Mouse (Mus musculus): ENCODE results near the gene Abcg8.

Gene Abcg8

DNA sequence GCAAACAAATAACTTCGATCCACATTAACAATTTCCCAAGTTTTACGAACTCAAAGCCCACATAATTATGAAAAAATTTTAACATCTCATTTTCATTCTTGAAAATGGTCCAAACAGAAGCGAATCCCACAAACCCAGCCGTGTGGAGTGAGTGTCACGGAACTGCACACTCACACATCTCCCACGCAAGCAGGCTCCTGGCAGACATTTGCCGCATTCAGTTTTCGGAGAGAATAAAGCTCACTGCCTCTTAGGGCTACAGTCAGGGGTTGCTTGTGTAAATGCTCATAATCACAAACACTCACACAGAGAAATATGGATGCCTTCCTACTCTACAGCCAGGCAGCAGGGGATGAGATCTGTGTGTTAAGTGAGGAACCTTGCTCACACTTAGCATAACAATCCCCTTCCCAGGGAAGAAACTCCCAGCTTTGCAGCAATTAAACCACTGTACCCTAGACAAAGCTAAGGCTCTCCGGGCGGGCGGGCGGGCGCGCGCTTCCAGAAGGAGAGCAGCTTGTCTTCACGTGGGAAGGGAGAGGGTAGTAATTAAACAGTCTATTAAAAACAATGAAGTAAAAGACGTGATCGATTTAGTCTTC is 37.6 kb downstream of the Abcg8 start:
- no peak for DNase-seq (ENCODE audit: low read depth)

DNA sequence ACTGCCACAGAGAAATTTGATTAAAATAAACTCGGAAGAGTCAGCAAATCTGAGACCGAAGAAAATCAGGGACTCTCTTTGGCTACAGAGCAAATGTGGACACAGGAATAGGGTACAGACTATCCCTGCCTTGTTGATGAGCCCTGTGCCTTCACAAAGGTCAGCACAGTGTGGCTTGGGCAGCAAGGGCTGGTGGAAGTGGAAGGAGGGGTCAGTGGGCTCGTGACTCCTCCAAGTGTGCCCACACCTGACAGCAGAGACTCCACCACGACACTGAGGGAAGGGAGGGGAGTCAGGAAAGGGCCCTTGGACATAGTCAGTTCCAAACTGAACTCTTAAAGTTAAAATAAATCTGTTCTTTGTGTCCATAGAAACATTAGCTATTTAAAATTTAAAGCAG is 38.8 kb downstream of the Abcg8 start:
- no peak for DNase-seq (ENCODE audit: low read depth)

DNA sequence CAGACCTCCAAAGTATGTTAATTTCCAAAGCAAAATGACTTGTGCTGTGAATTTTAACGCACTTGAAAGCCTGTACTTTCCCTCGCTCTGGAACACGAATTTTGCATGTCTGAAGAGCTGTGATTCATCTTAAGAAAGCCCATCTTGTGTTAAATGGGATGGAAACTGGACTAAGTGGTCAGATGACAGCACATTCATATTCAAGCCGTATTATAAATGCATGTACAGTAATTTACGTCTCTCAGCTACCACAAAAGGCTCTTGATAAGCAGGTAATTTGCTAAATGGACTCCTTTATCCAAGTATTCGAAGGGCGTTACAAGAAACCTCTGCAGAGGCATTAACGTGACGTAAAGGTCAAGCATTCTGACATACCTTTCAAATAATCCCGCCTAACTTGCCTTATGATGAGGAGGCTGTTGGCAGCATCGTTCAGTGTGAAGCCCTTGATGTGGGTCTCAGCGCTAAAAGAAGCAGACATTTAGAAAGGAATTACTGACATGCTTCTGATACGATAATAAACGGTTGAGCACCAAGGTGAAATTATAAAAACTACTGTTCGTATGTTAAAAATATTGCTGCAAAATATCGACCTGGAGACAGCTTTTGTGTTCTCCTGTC is 40.3 kb downstream of the Abcg8 start:
- DNase-seq (ENCODE audit: low read depth) = no peak

DNA sequence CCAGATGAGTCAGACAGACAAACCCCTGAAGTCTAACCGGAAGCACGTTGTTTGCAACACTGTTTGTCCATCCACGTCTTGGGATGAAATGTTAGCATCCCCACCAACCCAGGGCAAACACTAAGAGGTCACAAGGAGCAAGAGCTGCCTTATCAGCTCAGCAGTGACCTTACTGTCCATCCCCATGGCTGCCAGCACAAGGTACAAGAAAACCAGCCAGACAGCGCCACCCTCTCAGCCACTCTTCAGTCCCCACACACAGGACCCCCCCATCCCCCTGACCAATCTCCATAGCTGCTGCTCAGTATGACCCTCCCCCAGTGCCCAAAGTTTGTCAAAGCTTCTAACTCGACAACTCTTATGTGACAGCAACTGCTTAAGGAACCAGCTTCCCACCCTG is 41.3 kb downstream of the Abcg8 start:
- DNase-seq (ENCODE audit: low read depth) = no peak

DNA sequence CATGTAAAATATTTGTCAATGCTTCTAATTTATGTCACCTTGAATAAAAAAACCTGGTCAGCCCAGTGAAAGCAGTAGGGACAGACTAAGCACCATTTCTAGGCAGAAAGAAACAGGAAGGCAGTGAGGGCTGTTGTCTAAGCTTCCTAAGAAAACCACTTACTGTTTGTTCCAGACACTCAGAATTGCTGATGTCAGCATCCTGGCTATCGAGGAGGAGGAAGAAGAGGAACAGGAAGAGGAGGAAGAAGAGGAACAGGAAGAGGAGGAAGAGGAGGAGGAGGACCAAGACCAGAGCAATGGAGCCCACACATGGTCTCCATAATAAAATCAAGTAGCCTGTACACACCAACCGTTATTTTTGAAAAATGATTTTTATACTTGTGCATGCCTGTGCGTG is 43.0 kb downstream of the Abcg8 start:
- no peak for DNase-seq (ENCODE audit: low read depth)

DNA sequence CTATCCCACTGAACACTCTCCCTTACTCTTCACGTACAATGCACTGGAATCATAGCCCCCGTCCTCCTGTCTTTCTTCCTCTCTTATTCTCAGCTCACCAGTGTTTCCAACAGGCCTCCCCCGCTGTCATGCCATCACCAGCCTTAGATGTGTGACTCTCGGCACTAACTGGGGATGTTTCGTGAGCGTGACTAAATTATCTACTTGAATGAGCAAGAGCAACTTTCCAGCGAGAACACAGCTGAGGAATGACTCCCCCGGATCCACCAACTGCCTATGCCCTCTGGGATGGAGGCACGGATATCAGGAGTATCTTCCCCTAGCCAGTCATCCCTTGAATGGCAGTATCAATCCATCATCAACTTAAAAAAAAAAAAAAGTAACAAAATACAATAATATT is 47.9 kb downstream of the Abcg8 start:
- DNase-seq (ENCODE audit: low read depth) = no peak

DNA sequence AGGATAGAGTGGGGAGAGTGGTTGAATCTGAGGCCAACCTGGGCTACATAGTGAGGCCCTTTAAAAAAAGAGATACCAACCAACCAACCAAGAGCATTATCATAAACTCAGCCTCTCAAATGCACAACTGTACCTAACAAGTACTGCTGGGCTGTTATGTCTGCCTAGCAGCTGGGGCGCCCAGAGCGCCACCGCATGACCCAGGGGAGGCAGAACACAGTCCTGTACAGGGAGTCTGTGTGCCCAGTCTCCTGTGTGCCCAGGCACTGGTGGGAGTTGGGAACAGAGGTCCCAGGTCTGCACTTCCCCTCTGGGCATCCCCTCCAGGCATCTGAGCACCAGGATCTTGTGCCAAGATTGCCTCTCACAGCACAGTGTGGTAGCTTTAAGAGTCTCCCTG is 49.1 kb downstream of the Abcg8 start:
- no peak for DNase-seq (ENCODE audit: low read depth)

DNA sequence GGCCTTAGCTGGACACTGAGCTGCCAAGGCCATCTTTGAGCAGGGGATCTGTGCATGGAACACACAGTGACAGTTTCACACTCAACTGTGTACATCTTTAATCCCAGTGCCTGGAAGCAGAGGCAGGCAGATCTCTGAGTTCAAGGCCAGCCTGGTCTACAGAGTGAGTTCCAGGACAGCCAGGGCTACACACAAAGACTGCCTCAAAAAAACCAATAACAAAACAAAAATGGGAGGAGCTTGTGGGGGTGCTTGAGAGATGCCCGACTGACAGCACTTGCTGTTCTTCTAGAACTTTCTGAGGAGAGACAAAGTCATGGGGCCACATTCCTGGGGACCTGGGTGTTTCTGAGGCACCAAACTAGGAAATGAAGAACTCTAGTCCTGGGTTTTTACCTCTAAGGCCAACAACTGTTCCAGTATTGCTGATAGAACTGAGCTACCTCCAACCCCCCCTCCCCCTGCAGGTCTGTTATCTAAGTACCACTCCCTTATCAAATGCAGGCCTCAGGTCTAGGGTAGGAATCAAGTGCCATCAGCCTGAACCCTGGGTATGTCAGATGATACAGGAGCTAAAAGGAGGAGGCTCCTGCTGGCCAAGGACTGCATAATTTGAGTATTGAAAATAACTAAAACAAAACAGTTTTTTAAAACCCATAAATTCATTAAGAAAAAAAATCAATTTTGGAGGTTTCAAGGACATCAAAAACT is 52.3 kb downstream of the Abcg8 start:
- no peak for DNase-seq (ENCODE audit: low read depth)

DNA sequence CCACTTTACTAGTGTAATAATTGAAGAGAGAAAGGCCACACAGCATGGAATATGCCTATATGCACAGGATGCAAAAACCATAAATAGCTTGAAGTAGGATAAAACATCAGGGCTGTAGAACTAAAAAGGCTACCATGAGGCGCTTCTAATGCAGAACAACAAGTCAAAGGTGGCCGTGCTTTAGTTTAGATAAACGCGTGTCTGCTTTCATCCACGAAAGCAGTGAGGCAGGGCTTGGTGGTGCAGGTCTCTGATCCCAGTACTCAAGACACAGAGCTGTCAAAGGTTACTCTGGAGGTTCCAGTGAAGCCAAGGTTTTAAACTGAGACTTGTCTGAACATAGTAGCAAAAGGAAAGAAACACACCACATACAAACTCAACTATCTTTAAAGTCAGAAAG is 53.0 kb downstream of the Abcg8 start:
- DNase-seq (ENCODE audit: low read depth) = no peak

DNA sequence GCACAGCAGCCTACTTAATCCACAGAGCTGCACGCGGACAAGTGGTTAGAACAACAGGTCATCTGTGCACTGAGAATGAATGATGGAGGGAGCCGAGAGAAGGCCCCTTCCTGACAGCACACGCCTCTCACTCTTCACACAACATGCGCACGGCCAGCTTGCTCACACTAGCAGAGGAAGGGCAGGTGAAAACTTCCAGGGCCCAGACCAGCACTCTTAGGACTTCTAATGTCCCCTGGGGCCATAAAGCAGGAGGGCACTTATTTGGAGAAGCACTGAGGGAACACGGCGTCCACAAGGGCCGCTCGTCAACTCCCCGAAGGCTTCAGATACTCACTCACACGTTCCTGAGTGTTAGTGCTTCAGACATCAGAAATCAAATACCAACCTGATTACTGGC is 55.3 kb downstream of the Abcg8 start:
- DNase-seq (ENCODE audit: low read depth) = no peak

DNA sequence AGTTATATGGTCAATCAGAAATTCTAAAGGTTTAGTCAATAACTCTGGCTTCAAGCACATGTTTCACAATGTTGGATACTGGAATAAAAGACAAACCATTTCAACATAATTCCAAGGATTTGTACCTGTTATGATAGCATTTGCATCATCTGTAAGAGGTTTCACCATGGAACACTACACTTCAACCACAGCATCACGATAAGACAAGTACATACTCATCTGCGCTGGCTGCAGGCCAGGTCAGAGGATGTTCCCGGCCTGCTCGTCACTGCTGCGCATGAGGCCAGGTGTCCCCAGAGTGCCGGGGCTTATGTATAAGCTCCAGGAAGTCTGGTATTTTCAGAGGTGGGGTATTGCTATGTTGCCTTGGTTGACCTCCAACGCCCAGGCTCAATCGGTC is 56.5 kb downstream of the Abcg8 start:
- DNase-seq (ENCODE audit: low read depth) = no peak

DNA sequence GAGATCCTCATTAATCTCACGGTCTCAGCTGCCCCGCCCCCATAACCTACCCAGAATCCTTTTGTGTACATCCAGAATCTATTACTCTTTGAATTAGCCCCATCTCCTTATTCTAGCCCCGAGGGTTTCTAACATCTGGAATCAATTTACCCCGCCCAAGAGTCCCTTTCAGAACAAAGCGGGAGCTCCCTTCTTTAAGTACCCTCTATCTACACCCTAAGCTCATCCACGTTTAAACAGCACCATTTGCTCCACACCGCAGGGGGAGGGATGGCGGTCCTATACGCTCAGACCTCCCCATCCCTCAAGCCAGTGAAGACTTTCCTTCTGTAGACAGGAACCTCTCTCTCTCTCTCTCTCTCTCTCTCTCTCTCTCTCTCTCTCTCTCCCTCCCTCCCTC is 60.6 kb downstream of the Abcg8 start:
- DNase-seq (ENCODE audit: low read depth) = no peak

DNA sequence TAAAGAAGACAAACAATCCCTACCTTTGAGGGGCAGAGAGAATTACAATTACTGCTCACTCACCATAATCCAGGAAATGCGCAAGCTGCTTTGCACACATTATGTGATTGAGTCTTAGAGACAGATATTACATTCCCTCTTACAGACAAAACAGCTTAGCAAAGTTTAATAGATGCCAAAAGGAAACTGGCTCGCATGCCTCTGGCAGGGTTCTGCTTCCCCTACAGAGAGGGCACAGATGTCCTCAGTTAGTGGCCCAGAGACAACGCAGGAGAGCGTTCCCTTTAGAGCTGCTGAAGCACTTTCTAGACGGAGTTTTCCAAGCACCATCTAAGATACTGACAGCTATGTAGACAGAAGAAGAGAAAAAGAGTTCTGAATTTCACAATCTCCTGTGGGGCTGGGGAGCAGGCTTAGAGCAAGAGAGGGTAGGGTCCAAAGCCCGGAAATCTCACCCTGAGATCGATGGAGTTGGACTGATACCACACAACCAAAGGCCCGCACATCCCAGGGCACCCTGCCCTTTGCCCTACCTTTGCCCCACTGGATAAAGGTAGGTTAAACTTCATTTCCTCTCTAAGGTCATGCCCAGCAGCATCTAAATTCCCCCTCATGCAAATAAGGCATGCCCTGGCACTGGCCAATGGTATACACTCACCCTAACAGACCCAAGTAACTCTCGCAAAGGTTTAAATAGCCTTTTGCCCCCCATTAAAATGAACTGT is 62.1 kb downstream of the Abcg8 start:
- no peak for DNase-seq (ENCODE audit: low read depth)

DNA sequence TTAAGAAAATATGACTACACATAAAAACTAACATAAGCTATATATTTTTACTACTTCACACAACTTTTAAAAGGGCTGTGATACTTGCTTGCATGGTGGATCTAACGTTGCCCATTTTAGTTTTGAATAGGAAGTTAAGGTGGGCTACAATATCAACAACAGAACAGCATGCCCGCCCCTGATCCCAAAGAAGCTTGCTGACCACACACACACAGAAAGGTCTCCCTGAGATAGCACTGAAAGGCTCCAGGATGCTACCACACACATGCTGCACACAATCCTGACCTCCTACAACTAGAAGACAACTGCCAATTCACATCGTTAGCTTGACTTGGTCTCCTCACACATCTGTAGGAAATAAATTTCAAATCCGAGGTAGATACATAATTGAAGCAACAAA is 68.2 kb downstream of the Abcg8 start:
- no peak for DNase-seq (ENCODE audit: low read depth)

DNA sequence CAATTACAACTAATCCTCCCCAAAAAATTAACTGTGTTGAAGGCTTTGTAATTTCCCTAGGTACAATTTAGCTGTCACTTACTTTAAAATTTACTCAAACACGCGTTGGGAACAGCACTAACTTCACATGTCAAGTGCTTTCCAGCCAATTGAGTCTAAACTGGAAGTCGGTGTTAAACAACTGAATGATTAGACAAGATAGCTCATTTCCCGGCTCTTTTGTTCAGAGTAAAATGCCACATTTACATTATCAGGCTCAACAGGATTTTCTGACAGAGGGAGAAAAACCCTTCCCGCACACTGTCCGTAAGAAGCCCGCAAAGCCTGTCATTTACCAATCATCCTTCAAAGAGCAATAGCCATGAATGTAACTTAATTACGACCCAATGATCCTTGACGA is 68.9 kb downstream of the Abcg8 start:
- no peak for DNase-seq (ENCODE audit: low read depth)

DNA sequence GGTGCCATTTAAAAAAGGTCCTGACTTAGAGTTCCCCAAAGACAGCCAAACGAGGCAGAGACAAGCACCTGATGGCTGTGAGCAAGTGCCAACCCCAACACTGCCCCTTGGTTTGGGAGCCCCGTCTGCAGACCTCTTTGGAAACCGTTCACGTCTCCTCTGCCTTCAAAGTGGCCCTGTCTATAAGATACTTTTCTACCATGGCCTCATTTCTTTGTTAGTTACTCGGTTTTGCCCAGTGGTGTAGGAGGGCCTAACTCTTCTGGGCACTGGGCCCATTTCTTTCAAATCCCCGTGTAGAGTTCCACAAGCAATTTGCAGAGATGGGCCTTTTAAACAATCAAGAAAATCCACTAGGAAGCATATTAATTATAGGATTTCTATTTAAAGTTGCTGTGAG is 71.1 kb downstream of the Abcg8 start:
- no peak for DNase-seq (ENCODE audit: low read depth)

DNA sequence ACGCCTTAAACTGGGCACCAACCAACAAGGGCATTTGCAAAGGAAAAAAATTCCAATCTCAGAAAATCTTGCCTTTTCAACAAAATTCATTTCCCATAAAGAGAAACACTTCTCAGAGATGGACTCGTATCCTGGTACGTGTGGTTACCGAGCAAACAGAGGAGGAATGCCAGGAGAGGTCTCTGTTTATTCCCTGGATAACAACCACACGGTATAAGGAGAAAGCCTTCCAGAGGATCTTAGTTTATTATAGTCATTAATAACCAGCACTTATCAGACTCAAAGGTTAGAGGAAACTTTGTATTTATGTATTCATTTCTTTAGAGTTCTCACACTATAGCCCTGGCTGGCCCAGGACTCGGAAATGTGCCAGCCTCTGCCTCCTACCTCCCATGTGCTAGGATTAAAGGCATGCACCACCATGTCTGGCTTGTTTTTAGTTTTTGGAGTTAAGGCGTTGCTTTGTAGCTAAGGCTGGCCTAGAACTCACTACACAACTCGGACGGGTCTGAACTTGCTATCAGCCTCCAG is 72.1 kb downstream of the Abcg8 start:
- no peak for DNase-seq (ENCODE audit: low read depth)

DNA sequence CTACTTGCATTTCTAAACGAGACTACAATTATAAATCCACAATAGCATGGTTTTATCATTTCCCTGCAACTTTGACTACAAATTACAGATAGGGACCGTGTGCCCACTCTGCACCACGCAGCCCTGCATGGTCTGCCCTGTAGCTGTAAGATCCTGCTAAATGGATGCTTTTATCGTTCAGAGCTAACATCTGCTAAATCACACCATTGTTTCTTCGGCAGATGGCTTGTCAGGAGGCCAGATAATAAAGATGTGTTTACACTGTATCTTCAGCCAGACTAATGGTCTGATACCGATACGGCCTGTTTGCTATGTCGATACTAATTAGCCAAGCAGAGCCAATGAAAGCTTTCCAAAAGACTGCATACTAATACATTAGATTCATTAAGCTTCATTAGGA is 73.2 kb downstream of the Abcg8 start:
- DNase-seq (ENCODE audit: low read depth) = no peak
